Comparison of ENCODE assay signal across 11 mouse cellular contexts in genomic region chr8:34699015-34699414, GRCm38 (mm10).
"Had no signal": no experiment of that assay in that cellular context is flagged by ENCODE, and none has a peak within 500 bp of the region (broad histone marks: within the 10 kb centered on the region; RNA-seq: fewer than 3 reads in every experiment).

No protein-coding gene starts in this region.

- H3K9ac ChIP-seq: limb, embryonic 13.5 days; liver, embryonic 14.5 days; neural tube, embryonic 12.5 days had no signal

- H3K4me2 ChIP-seq: limb, embryonic 13.5 days; neural tube, embryonic 12.5 days had no signal

- H3K4me3 ChIP-seq: layer of hippocampus, adult 2 months; limb, embryonic 13.5 days; neural tube, embryonic 12.5 days had no signal

- DNase-seq: kidney, adult 18-20 months; kidney, postnatal 10 days; kidney, postnatal 4 days; left cerebral cortex, postnatal 4 days; lung, adult 18-20 months; right cerebral cortex, postnatal 14 days; thymus, postnatal 36 days had no signal

- H3K9me3 ChIP-seq: limb, embryonic 13.5 days; neural tube, embryonic 12.5 days had no signal

- H3K36me3 ChIP-seq: limb, embryonic 13.5 days; neural tube, embryonic 12.5 days had no signal

- H3K27me3 ChIP-seq: limb, embryonic 13.5 days; neural tube, embryonic 12.5 days had no signal

- H3K27ac ChIP-seq: layer of hippocampus, adult 2 months; limb, embryonic 13.5 days; liver, embryonic 14.5 days; neural tube, embryonic 12.5 days had no signal
